Mouse (Mus musculus) E14TG2a.4 (cell line): Measurements from ENCODE around the gene Snx17.

Experiments used
- H3K27me3 ChIP-seq: 2 replicates; pipeline ENCODE4 v1.6.1; 2014; ENCODE audit warnings: low read length, control low read depth; ENCODE audit not compliant: insufficient read depth
- H3K36me3 ChIP-seq: 2 replicates; pipeline ENCODE4 v1.6.1; 2014; ENCODE audit warnings: low read length, control low read depth; ENCODE audit not compliant: insufficient read depth
- H3K4me1 ChIP-seq: replicated peaks from 2 replicates; pipeline ENCODE4 v1.6.1; 2014; ENCODE audit warnings: low read depth, low read length, control low read depth
- H3K4me3 ChIP-seq: replicated peaks from 2 replicates; pipeline ENCODE4 v1.5.1; 2014; ENCODE audit warnings: mild to moderate bottlenecking, low read length
- H3K9me3 ChIP-seq: 2 replicates; pipeline ENCODE4 v1.6.1; 2014; ENCODE audit warnings: low read length, control low read depth
- CTCF ChIP-seq: conservative IDR thresholded peaks from 2 replicates; pipeline ENCODE4 v1.5.1; 2014; ENCODE audit warnings: low read length
- NANOG ChIP-seq: IDR thresholded peaks from 2 replicates; pipeline ENCODE4 v1.6.1; 2014; ENCODE audit warnings: borderline replicate concordance, low read length, mixed read lengths
- POU5F1 ChIP-seq: IDR thresholded peaks from 2 replicates; pipeline ENCODE4 v1.6.1; 2014; ENCODE audit warnings: low read length, borderline replicate concordance

The Snx17 gene

GRCm38 (mm10) chr5:31219070-31219469 lies 26.0 kb downstream of the Snx17 start:
- peak overlapping the region; percentile 100 for H3K4me3 ChIP-seq
- no peaks in the 10 kb centered on the region for H3K27me3 ChIP-seq
- peaks cover 14% of the 10 kb centered on the region; the same call in 1 of the 2 replicates for H3K36me3 ChIP-seq
- H3K4me1 ChIP-seq, result peaks cover 39% of the 10 kb centered on the region
- H3K9me3 ChIP-seq, result no peaks in the 10 kb centered on the region
- TF ChIP-seq POU5F1, result no peak
- TF ChIP-seq NANOG, result no peak
- TF ChIP-seq CTCF, result peak; percentile 36; the same call in 1 of the 2 replicates

- Histone ChIP-seq H3K4me1 (peaks cover 39% of the 10 kb centered on the region), H3K4me3 (peak overlapping the region; percentile 100), H3K27me3 (no peaks in the 10 kb centered on the region), H3K9me3 (no peaks in the 10 kb centered on the region), H3K36me3 (peaks cover 14% of the 10 kb centered on the region; the same call in 1 of the 2 replicates)
- no peak for TF ChIP-seq NANOG
These were observed 26.4 kb downstream of the Snx17 start for GRCm38 (mm10) chr5:31219474-31219873.

- no peaks in the 10 kb centered on the region for H3K9me3 ChIP-seq
- no peaks in the 10 kb centered on the region for H3K27me3 ChIP-seq
- peaks cover 35% of the 10 kb centered on the region for H3K4me1 ChIP-seq
- no peak for TF ChIP-seq CTCF
- no peak for TF ChIP-seq NANOG
- TF ChIP-seq POU5F1, result no peak
- peak overlapping the region; percentile 100 for H3K4me3 ChIP-seq
- peaks cover 13% of the 10 kb centered on the region; the same call in 1 of the 2 replicates for H3K36me3 ChIP-seq
These were observed 27.0 kb downstream of the Snx17 start for GRCm38 (mm10) chr5:31219911-31220447.

- no peak for TF ChIP-seq POU5F1
- TF ChIP-seq NANOG, result no peak
- no peak for TF ChIP-seq CTCF
- H3K36me3 ChIP-seq, result peaks cover 9% of the 10 kb centered on the region; the same call in 1 of the 2 replicates
- H3K4me3 ChIP-seq, result peak within 1 kb of the TSS; percentile 100
- peaks cover 31% of the 10 kb centered on the region for H3K4me1 ChIP-seq
- no peaks in the 10 kb centered on the region for H3K9me3 ChIP-seq
- no peaks in the 10 kb centered on the region for H3K27me3 ChIP-seq
These were observed 27.6 kb downstream of the Snx17 start, which contains the start of gene Ppm1g for GRCm38 (mm10) chr5:31220448-31221303. TSS of gene Ppm1g (minus strand) at chr5:31220687.

- Histone ChIP-seq H3K4me1 (peaks cover 27% of the 10 kb centered on the region), H3K36me3 (0 out of 2 replicates have a peak, but pooled peaks cover 2% of the 10 kb centered on the region), H3K4me3 (peak overlapping the region; percentile 100), H3K27me3 (no peaks in the 10 kb centered on the region), H3K9me3 (no peaks in the 10 kb centered on the region)
- no peak for TF ChIP-seq NANOG
- no peak for TF ChIP-seq POU5F1
- TF ChIP-seq CTCF, result peak; percentile 32; the same call in 1 of the 2 replicates
These were observed 28.4 kb downstream of the Snx17 start for GRCm38 (mm10) chr5:31221304-31221945.

GRCm38 (mm10) chr5:31222696-31223095 lies 29.7 kb downstream of the Snx17 start:
- H3K4me3 ChIP-seq, result no peak overlapping the region

GRCm38 (mm10) chr5:31226641-31227040 lies 33.6 kb downstream of the Snx17 start:
- Histone ChIP-seq H3K4me3 (no peak overlapping the region), H3K4me1 (peaks cover 6% of the 10 kb centered on the region), H3K36me3 (no peaks in the 10 kb centered on the region), H3K27me3 (peaks cover 11% of the 10 kb centered on the region), H3K9me3 (no peaks in the 10 kb centered on the region)
- TF ChIP-seq NANOG, result no peak
- no peak for TF ChIP-seq POU5F1
- TF ChIP-seq CTCF, result no peak

More at GRCm38 (mm10) chr5:31222696-31223095, 29.7 kb downstream of the Snx17 start:
- Histone ChIP-seq H3K27me3 (peaks cover 2% of the 10 kb centered on the region; the same call in 1 of the 2 replicates), H3K36me3 (no peaks in the 10 kb centered on the region), H3K9me3 (no peaks in the 10 kb centered on the region), H3K4me1 (peaks cover 22% of the 10 kb centered on the region)
- TF ChIP-seq CTCF (no peak), NANOG (no peak), POU5F1 (no peak)

GRCm38 (mm10) chr5:31240637-31241521 lies 47.9 kb downstream of the Snx17 start, which contains the start of the genes Nrbp1 and Gm9970:
TSS of gene Nrbp1 (plus strand) at chr5:31240864.
TSS of gene Gm9970 (minus strand) at chr5:31241232.
- TF ChIP-seq POU5F1, result no peak
- no peak for TF ChIP-seq NANOG
- no peak for TF ChIP-seq CTCF

More at GRCm38 (mm10) chr5:31240637-31241521, 47.9 kb downstream of the Snx17 start, which contains the start of the genes Nrbp1 and Gm9970:
- peak within 1 kb of the TSS; percentile 99 for H3K4me3 ChIP-seq
- H3K9me3 ChIP-seq, result no peaks in the 10 kb centered on the region
- peaks cover 23% of the 10 kb centered on the region for H3K36me3 ChIP-seq
- peaks cover 14% of the 10 kb centered on the region for H3K4me1 ChIP-seq
- no peaks in the 10 kb centered on the region; the same call in 1 of the 2 replicates for H3K27me3 ChIP-seq
